In genomic region chr1:152973421-152973820, GRCm38 (mm10) we compare ENCODE assay signal across 22 mouse cellular contexts. TPM values are rescaled to one million over a fixed set of nuclear protein-coding genes. Genes with fewer than 3 reads are reported as not detected.
DNase-seq lines count a peak whose midpoint lies in the region; ATAC-seq lines count a peak whose summit lies in the region.
"Had no signal": no experiment of that assay in that cellular context is flagged by ENCODE, and none has a peak within 500 bp of the region (broad histone marks: within the 10 kb centered on the region; RNA-seq: fewer than 3 reads in every experiment).

No protein-coding gene starts in this region.

- no peak overlapping the region for H3K4me2 ChIP-seq in hindbrain, embryonic 16.5 days (ENCODE audit: low read length)
- H3K4me2 ChIP-seq in neural tube, embryonic 14.5 days (ENCODE audit: low read depth, low read length), result no peak overlapping the region
- H3K4me2 ChIP-seq in intestine, embryonic 15.5 days (replicated peaks), result no peak overlapping the region
- H3K4me2 ChIP-seq: embryonic facial prominence, embryonic 13.5 days; hindbrain, embryonic 13.5 days; limb, embryonic 13.5 days; liver, embryonic 11.5 days; lung, embryonic 15.5 days had no signal

- no peak for ATAC-seq in hindbrain, embryonic 16.5 days
- 0 out of 2 replicates have a peak, but pooled peaks have one; percentile 2 for ATAC-seq in neural tube, embryonic 14.5 days (ENCODE audit: low read depth)
- ATAC-seq in megakaryocyte, adult 5-6 weeks (ENCODE audit: poor library complexity, severe bottlenecking), result no peak
- no peak for ATAC-seq in intestine, embryonic 15.5 days
- ATAC-seq: forebrain, postnatal 0 days had no signal

- no peaks in the 10 kb centered on the region for H3K36me3 ChIP-seq in hindbrain, embryonic 10.5 days
- H3K36me3 ChIP-seq in hindbrain, embryonic 16.5 days (ENCODE audit: control insufficient read depth, insufficient read depth, low read length), result no peaks in the 10 kb centered on the region
- H3K36me3 ChIP-seq in neural tube, embryonic 14.5 days (ENCODE audit: control insufficient read depth, insufficient read depth, low read length), result no peaks in the 10 kb centered on the region
- H3K36me3 ChIP-seq in intestine, embryonic 15.5 days, result no peaks in the 10 kb centered on the region
- H3K36me3 ChIP-seq: embryonic facial prominence, embryonic 13.5 days; hindbrain, embryonic 13.5 days; limb, embryonic 13.5 days; lung, embryonic 15.5 days had no signal

- DNase-seq in embryo, embryonic 10 days (ENCODE audit: low spot score), result peak; percentile 53
- no peak for DNase-seq in embryo, embryonic 9.5 days (ENCODE audit: extremely low spot score)
- DNase-seq in hindbrain, embryonic 10.5 days (ENCODE audit: low spot score), result no peak
- peak; percentile 42 for DNase-seq in mesoderm, embryonic 11.5 days (ENCODE audit: low read depth, low spot score)
- DNase-seq: adrenal gland, postnatal 25 days; cerebellum, adult 18-20 months; cerebellum, postnatal 10 days; forebrain, postnatal 0 days; kidney, adult 11 months; kidney, postnatal 14 days; lung, postnatal 4 days; retina, postnatal 1 day; right cerebral cortex, postnatal 14 days had no signal

- H3K27ac ChIP-seq in hindbrain, embryonic 10.5 days, result peak overlapping the region; percentile 6; the same call in 1 of the 2 replicates
- H3K27ac ChIP-seq in hindbrain, embryonic 16.5 days (ENCODE audit: low read depth, low read length), result no peak overlapping the region
- H3K27ac ChIP-seq in neural tube, embryonic 14.5 days (ENCODE audit: low read depth, low read length), result peak overlapping the region; percentile 34; the same call in 1 of the 2 replicates
- no peak overlapping the region for H3K27ac ChIP-seq in intestine, embryonic 15.5 days
- H3K27ac ChIP-seq: embryonic facial prominence, embryonic 13.5 days; hindbrain, embryonic 13.5 days; limb, embryonic 13.5 days; lung, embryonic 15.5 days had no signal

- WGBS in hindbrain, embryonic 10.5 days, result 24% methylated on average over 5 of the region's 5 CpGs
- WGBS in hindbrain, embryonic 16.5 days, result 27% methylated on average over 5 of the region's 5 CpGs
- WGBS in neural tube, embryonic 14.5 days, result 13% methylated on average over 5 of the region's 5 CpGs
- 22% methylated on average over 5 of the region's 5 CpGs for WGBS in intestine, embryonic 15.5 days

- H3K27me3 ChIP-seq in hindbrain, embryonic 10.5 days (ENCODE audit: insufficient read depth, poor library complexity, severe bottlenecking), result no peaks in the 10 kb centered on the region
- no peaks in the 10 kb centered on the region for H3K27me3 ChIP-seq in hindbrain, embryonic 16.5 days (replicated peaks; ENCODE audit: control insufficient read depth, insufficient read depth, low read length)
- no peaks in the 10 kb centered on the region for H3K27me3 ChIP-seq in neural tube, embryonic 14.5 days (ENCODE audit: control insufficient read depth, insufficient read depth, low read length)
- no peaks in the 10 kb centered on the region for H3K27me3 ChIP-seq in intestine, embryonic 15.5 days (replicated peaks)
- H3K27me3 ChIP-seq: embryonic facial prominence, embryonic 13.5 days; hindbrain, embryonic 13.5 days; limb, embryonic 13.5 days; lung, embryonic 15.5 days had no signal

- no peak overlapping the region for H3K4me3 ChIP-seq in hindbrain, embryonic 10.5 days
- H3K4me3 ChIP-seq in hindbrain, embryonic 16.5 days (ENCODE audit: low read length), result no peak overlapping the region
- no peak overlapping the region for H3K4me3 ChIP-seq in neural tube, embryonic 14.5 days (ENCODE audit: low read depth, low read length)
- no peak overlapping the region for H3K4me3 ChIP-seq in intestine, embryonic 15.5 days (replicated peaks)
- H3K4me3 ChIP-seq: embryonic facial prominence, embryonic 13.5 days; hindbrain, embryonic 13.5 days; limb, embryonic 13.5 days; lung, embryonic 15.5 days had no signal

- no peak overlapping the region for H3K9ac ChIP-seq in hindbrain, embryonic 16.5 days (ENCODE audit: low read depth, low read length)
- no peak overlapping the region for H3K9ac ChIP-seq in neural tube, embryonic 14.5 days (replicated peaks; ENCODE audit: low read depth, low read length)
- H3K9ac ChIP-seq in intestine, embryonic 15.5 days, result no peak overlapping the region
- H3K9ac ChIP-seq: embryonic facial prominence, embryonic 13.5 days; forebrain, postnatal 0 days; hindbrain, embryonic 13.5 days; limb, embryonic 13.5 days; lung, embryonic 15.5 days had no signal

- H3K9me3 ChIP-seq in hindbrain, embryonic 10.5 days, result 0 out of 2 replicates have a peak, but pooled peaks cover 7% of the 10 kb centered on the region
- no peaks in the 10 kb centered on the region for H3K9me3 ChIP-seq in hindbrain, embryonic 16.5 days (ENCODE audit: control insufficient read depth, low read length)
- no peaks in the 10 kb centered on the region for H3K9me3 ChIP-seq in neural tube, embryonic 14.5 days (ENCODE audit: control insufficient read depth, low read length)
- H3K9me3 ChIP-seq in intestine, embryonic 15.5 days, result no peaks in the 10 kb centered on the region
- H3K9me3 ChIP-seq: hindbrain, embryonic 13.5 days; lung, embryonic 15.5 days had no signal

- peaks cover 24% of the 10 kb centered on the region for H3K4me1 ChIP-seq in hindbrain, embryonic 10.5 days (replicated peaks)
- H3K4me1 ChIP-seq in hindbrain, embryonic 16.5 days (ENCODE audit: control insufficient read depth, insufficient read depth, low read depth, low read length), result no peaks in the 10 kb centered on the region
- H3K4me1 ChIP-seq in neural tube, embryonic 14.5 days (ENCODE audit: control insufficient read depth, insufficient read depth, low read length), result peaks cover 17% of the 10 kb centered on the region; the same call in 1 of the 2 replicates
- H3K4me1 ChIP-seq in intestine, embryonic 15.5 days (replicated peaks), result no peaks in the 10 kb centered on the region
- H3K4me1 ChIP-seq: embryonic facial prominence, embryonic 13.5 days; limb, embryonic 13.5 days; lung, embryonic 15.5 days had no signal

RNA-seq across cellular contexts. Expression of gene Nmnat2, which starts 18.6 kb away (rescaled TPM):
- 13.3 and 20.6 TPM in 2 replicates for polyA plus RNA-seq in hindbrain, embryonic 10.5 days (2016; fragmentation: Nextera tagmentation; extraction: Ambion mirVana)
- 75.4 and 83.4 TPM in 2 replicates for polyA plus RNA-seq in hindbrain, embryonic 16.5 days (2015; fragmentation: Nextera tagmentation; extraction: Ambion mirVana)
- 78.2 and 99.6 TPM in 2 replicates for polyA plus RNA-seq in neural tube, embryonic 14.5 days (2014; fragmentation: Nextera tagmentation; extraction: Ambion mirVana)
- not detected in 2 replicates for total RNA-seq in megakaryocyte, adult 5-6 weeks (2015)
- not detected in 2 replicates for total RNA-seq in megakaryocyte, adult 5-6 weeks (2017)
- 1.8 and 2.2 TPM in 2 replicates for polyA plus RNA-seq in intestine, embryonic 15.5 days (2015; fragmentation: Nextera tagmentation; extraction: Ambion mirVana)

Comparison
In these comparisons a context has a peak if more than half of its experiments do, and no peak if none do; other contexts are left out.
1. DNase-seq: peak in embryo, embryonic 10 days (single experiment) and mesoderm, embryonic 11.5 days (single experiment); none in embryo, embryonic 9.5 days (single experiment) and hindbrain, embryonic 10.5 days (single experiment).
2. H3K27ac ChIP-seq: peak in hindbrain, embryonic 10.5 days (single experiment) and neural tube, embryonic 14.5 days (single experiment); none in hindbrain, embryonic 16.5 days (single experiment) and intestine, embryonic 15.5 days (single experiment).